Mouse (Mus musculus): Measurements from ENCODE around the gene Mrpl58. TPM values are rescaled to one million over a fixed set of nuclear protein-coding genes. Genes with fewer than 3 reads are reported as not detected.
A peak's percentile ranks its signal among the peaks of the same experiment; 100 is the strongest.

The Mrpl58 gene
- polyA plus RNA-seq, 1 experiment from 2014 or later: 170 TPM

- Histone ChIP-seq H3K4me1 (peaks cover 3% of the 10 kb centered on the region), H3K9ac (no peak overlapping the region), H3K27ac (no peak overlapping the region), H3K4me2 (replicated peaks) (no peak overlapping the region), H3K27me3 (peaks cover 68% of the 10 kb centered on the region), H3K4me3 (no peak overlapping the region), H3K36me3 (no peaks in the 10 kb centered on the region), H3K9me3 (no peaks in the 10 kb centered on the region)
- 60% methylated on average over 1 of the region's 1 CpGs for WGBS
- no peak for ATAC-seq (ENCODE audit: insufficient number of reproducible peaks, insufficient read depth, low FRiP score, low TSS enrichment)
Observed at GRCm38 (mm10) chr11:115372015-115372414, 31.5 kb upstream of the Mrpl58 start.

- WGBS: 41% methylated on average over 2 of the region's 2 CpGs
- ATAC-seq (ENCODE audit: insufficient number of reproducible peaks, insufficient read depth, low FRiP score, low TSS enrichment): no peak
Observed at GRCm38 (mm10) chr11:115372737-115373136, 30.8 kb upstream of the Mrpl58 start.

GRCm38 (mm10) chr11:115373805-115374694 lies 29.5 kb upstream of the Mrpl58 start:
- Histone ChIP-seq H3K4me1 (no peaks in the 10 kb centered on the region; the same call in 1 of the 2 replicates), H3K27ac (no peak overlapping the region), H3K9ac (peak overlapping the region; percentile 20), H3K9me3 (no peaks in the 10 kb centered on the region), H3K27me3 (peaks cover 49% of the 10 kb centered on the region), H3K4me3 (peak overlapping the region; percentile 31), H3K4me2 (replicated peaks) (peak overlapping the region; percentile 52), H3K36me3 (no peaks in the 10 kb centered on the region)
- WGBS: 2% methylated on average over 30 of the region's 30 CpGs
- no peak for ATAC-seq (ENCODE audit: insufficient number of reproducible peaks, insufficient read depth, low FRiP score, low TSS enrichment)

More at GRCm38 (mm10) chr11:115372737-115373136, 30.8 kb upstream of the Mrpl58 start:
- H3K9ac ChIP-seq: no peak overlapping the region
- no peaks in the 10 kb centered on the region for H3K9me3 ChIP-seq
- no peak overlapping the region for H3K27ac ChIP-seq
- peaks cover 61% of the 10 kb centered on the region for H3K27me3 ChIP-seq
- H3K4me3 ChIP-seq: no peak overlapping the region
- no peak overlapping the region for H3K4me2 ChIP-seq (replicated peaks)
- H3K4me1 ChIP-seq: no peaks in the 10 kb centered on the region; the same call in 1 of the 2 replicates
- no peaks in the 10 kb centered on the region for H3K36me3 ChIP-seq

GRCm38 (mm10) chr11:115374695-115375425 lies 28.7 kb upstream of the Mrpl58 start:
- 63% methylated on average over 12 of the region's 12 CpGs for whole genome bisulfite sequencing

GRCm38 (mm10) chr11:115376722-115377121 lies 26.8 kb upstream of the Mrpl58 start:
- Histone ChIP-seq H3K9me3 (no peaks in the 10 kb centered on the region), H3K9ac (no peak overlapping the region), H3K36me3 (no peaks in the 10 kb centered on the region), H3K4me2 (replicated peaks) (no peak overlapping the region), H3K4me1 (no peaks in the 10 kb centered on the region; the same call in 1 of the 2 replicates), H3K4me3 (no peak overlapping the region), H3K27ac (no peak overlapping the region), H3K27me3 (peaks cover 34% of the 10 kb centered on the region)
- ATAC-seq (ENCODE audit: insufficient number of reproducible peaks, insufficient read depth, low FRiP score, low TSS enrichment): no peak
- WGBS: 70% methylated on average over 7 of the region's 7 CpGs

More at GRCm38 (mm10) chr11:115374695-115375425, 28.7 kb upstream of the Mrpl58 start:
- H3K4me2 ChIP-seq (replicated peaks): peak overlapping the region; percentile 52
- H3K36me3 ChIP-seq: no peaks in the 10 kb centered on the region
- H3K27ac ChIP-seq: no peak overlapping the region
- no peak overlapping the region for H3K9ac ChIP-seq
- H3K4me1 ChIP-seq: no peaks in the 10 kb centered on the region; the same call in 1 of the 2 replicates
- ATAC-seq (ENCODE audit: insufficient number of reproducible peaks, insufficient read depth, low FRiP score, low TSS enrichment): no peak
- H3K27me3 ChIP-seq: peaks cover 43% of the 10 kb centered on the region
- no peak overlapping the region for H3K4me3 ChIP-seq
- H3K9me3 ChIP-seq: no peaks in the 10 kb centered on the region

GRCm38 (mm10) chr11:115377254-115377653 lies 26.3 kb upstream of the Mrpl58 start:
- H3K4me3 ChIP-seq: no peak overlapping the region
- peaks cover 34% of the 10 kb centered on the region for H3K27me3 ChIP-seq
- H3K27ac ChIP-seq: no peak overlapping the region
- H3K4me2 ChIP-seq (replicated peaks): no peak overlapping the region
- no peaks in the 10 kb centered on the region for H3K36me3 ChIP-seq
- no peaks in the 10 kb centered on the region; the same call in 1 of the 2 replicates for H3K4me1 ChIP-seq
- no peak overlapping the region for H3K9ac ChIP-seq
- H3K9me3 ChIP-seq: no peaks in the 10 kb centered on the region
- ATAC-seq (ENCODE audit: insufficient number of reproducible peaks, insufficient read depth, low FRiP score, low TSS enrichment): no peak
- 79% methylated on average over 4 of the region's 4 CpGs for WGBS

GRCm38 (mm10) chr11:115377854-115378253 lies 25.7 kb upstream of the Mrpl58 start:
- ATAC-seq (ENCODE audit: insufficient number of reproducible peaks, insufficient read depth, low FRiP score, low TSS enrichment): no peak
- Histone ChIP-seq H3K27me3 (peaks cover 34% of the 10 kb centered on the region), H3K9me3 (no peaks in the 10 kb centered on the region), H3K4me2 (replicated peaks) (no peak overlapping the region), H3K4me1 (peaks cover 5% of the 10 kb centered on the region), H3K27ac (no peak overlapping the region), H3K36me3 (no peaks in the 10 kb centered on the region), H3K4me3 (no peak overlapping the region), H3K9ac (no peak overlapping the region)
- 83% methylated on average over 7 of the region's 7 CpGs for WGBS

GRCm38 (mm10) chr11:115381276-115381675 lies 22.3 kb upstream of the Mrpl58 start:
- Histone ChIP-seq H3K36me3 (no peaks in the 10 kb centered on the region), H3K4me2 (replicated peaks) (peak overlapping the region; percentile 76), H3K27ac (no peak overlapping the region; the same call in 1 of the 2 replicates), H3K4me3 (peak overlapping the region; percentile 78), H3K9me3 (no peaks in the 10 kb centered on the region), H3K4me1 (peaks cover 38% of the 10 kb centered on the region), H3K9ac (no peak overlapping the region), H3K27me3 (no peaks in the 10 kb centered on the region)
- ATAC-seq (ENCODE audit: insufficient number of reproducible peaks, insufficient read depth, low FRiP score, low TSS enrichment): no peak
- WGBS: 8% methylated on average over 9 of the region's 9 CpGs

GRCm38 (mm10) chr11:115381743-115382539 lies 21.6 kb upstream of the Mrpl58 start, which contains the start of gene Cdr2l:
TSS of gene Cdr2l (plus strand) at chr11:115381916.
- Histone ChIP-seq H3K4me3 (peak within 1 kb of the TSS; percentile 78), H3K9ac (peak within 1 kb of the TSS; percentile 91), H3K27ac (peak within 1 kb of the TSS; percentile 88), H3K27me3 (no peaks in the 10 kb centered on the region), H3K4me2 (replicated peaks) (peak within 1 kb of the TSS; percentile 76), H3K36me3 (no peaks in the 10 kb centered on the region), H3K4me1 (peaks cover 38% of the 10 kb centered on the region), H3K9me3 (no peaks in the 10 kb centered on the region)
- peak; percentile 78 for ATAC-seq (ENCODE audit: insufficient number of reproducible peaks, insufficient read depth, low FRiP score, low TSS enrichment)
- WGBS: under 1% methylated on average over 70 of the region's 76 CpGs

- H3K27ac ChIP-seq: peak overlapping the region; percentile 24; the same call in 1 of the 2 replicates
- no peak for ATAC-seq (ENCODE audit: insufficient number of reproducible peaks, insufficient read depth, low FRiP score, low TSS enrichment)
- 14% methylated on average over 5 of the region's 5 CpGs for WGBS
Observed at GRCm38 (mm10) chr11:115382891-115383290, 20.7 kb upstream of the Mrpl58 start.

More at GRCm38 (mm10) chr11:115382891-115383290, 20.7 kb upstream of the Mrpl58 start:
- Histone ChIP-seq H3K4me3 (peak overlapping the region; percentile 78), H3K4me1 (peaks cover 38% of the 10 kb centered on the region), H3K9ac (peak overlapping the region; percentile 91), H3K27me3 (no peaks in the 10 kb centered on the region), H3K36me3 (no peaks in the 10 kb centered on the region), H3K4me2 (replicated peaks) (peak overlapping the region; percentile 76), H3K9me3 (no peaks in the 10 kb centered on the region)
